Mouse (Mus musculus): ENCODE data around the gene Adamtsl4. TPM values are rescaled to one million over a fixed set of nuclear protein-coding genes. Genes with fewer than 3 reads are reported as not detected.
A peak's percentile ranks its signal among the peaks of the same experiment; 100 is the strongest.

Adamtsl4 gene
- polyA plus RNA-seq, 1 experiment from 2014 or later: 0.74 TPM

DNA sequence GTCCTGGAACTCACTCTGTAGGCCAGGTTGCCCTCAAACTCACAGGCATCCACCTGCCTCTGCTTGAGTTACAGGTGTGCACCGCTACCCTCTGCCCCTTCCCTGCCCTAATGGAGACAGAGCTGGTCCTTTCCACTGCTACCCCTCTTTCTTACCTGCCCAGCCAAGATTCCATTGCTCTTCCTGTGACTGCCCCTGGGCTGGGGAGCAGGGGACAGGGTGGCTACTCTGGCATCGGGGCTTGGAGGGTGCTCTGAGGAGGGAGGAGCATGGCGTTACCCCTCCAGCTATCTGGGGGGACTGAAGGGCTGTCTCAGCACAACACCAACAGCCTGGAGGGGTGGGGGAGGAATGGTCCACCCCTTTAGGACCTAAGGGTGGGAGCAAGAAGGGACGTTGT, 2.4 kb downstream of the Adamtsl4 start:
- Histone ChIP-seq H3K4me1 (ENCODE audit: control insufficient read depth, low read depth, low read length) (peaks cover 8% of the 10 kb centered on the region), H3K27me3 (ENCODE audit: control insufficient read depth, insufficient read depth, low read depth, low read length) (peaks cover 21% of the 10 kb centered on the region), H3K9ac (ENCODE audit: low read depth, low read length) (no peak overlapping the region)

DNA sequence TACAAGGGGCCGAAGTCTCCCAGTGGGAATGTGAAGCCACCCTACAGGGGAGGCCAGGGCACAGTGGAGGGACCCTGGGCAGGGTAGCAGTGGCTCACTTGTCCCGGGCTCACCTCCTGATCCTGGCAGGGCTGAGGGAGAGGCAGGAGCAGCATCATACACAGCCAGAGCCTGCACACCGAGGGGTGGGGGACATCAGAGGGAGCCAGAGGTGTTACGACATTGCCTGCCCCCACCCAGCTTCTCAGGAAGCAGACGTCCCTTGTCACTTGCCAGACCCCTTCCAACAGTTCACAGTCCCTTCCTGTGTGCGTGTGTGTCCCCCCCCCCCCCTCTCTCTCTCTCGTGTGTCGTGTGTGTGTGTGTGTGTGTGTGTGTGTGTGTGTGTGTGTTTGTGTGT, 2.9 kb downstream of the Adamtsl4 start:
- no peak overlapping the region for H3K4me2 ChIP-seq (ENCODE audit: low read depth, low read length)
- WGBS (ENCODE audit: insufficient replicate concordance): 32% methylated on average over 7 of the region's 8 CpGs
- no peak overlapping the region for H3K4me3 ChIP-seq (ENCODE audit: low read depth, low read length)
- no peak overlapping the region for H3K9ac ChIP-seq (ENCODE audit: low read depth, low read length)
- no peak for ATAC-seq (ENCODE audit: low read depth)
- H3K27ac ChIP-seq (ENCODE audit: low read length): no peak overlapping the region
- H3K27me3 ChIP-seq (ENCODE audit: control insufficient read depth, insufficient read depth, low read depth, low read length): peaks cover 21% of the 10 kb centered on the region
- no peaks in the 10 kb centered on the region for H3K9me3 ChIP-seq (replicated peaks; ENCODE audit: control insufficient read depth, low read length)
- peaks cover 8% of the 10 kb centered on the region for H3K4me1 ChIP-seq (ENCODE audit: control insufficient read depth, low read depth, low read length)
- H3K36me3 ChIP-seq (ENCODE audit: control insufficient read depth, insufficient read depth): no peaks in the 10 kb centered on the region

More for the DNA sequence above, 2.4 kb downstream of the Adamtsl4 start:
- no peak for ATAC-seq (ENCODE audit: low read depth)
- Histone ChIP-seq H3K27ac (ENCODE audit: low read length) (no peak overlapping the region), H3K4me3 (ENCODE audit: low read depth, low read length) (no peak overlapping the region), H3K36me3 (ENCODE audit: control insufficient read depth, insufficient read depth) (no peaks in the 10 kb centered on the region), H3K4me2 (ENCODE audit: low read depth, low read length) (no peak overlapping the region), H3K9me3 (replicated peaks; ENCODE audit: control insufficient read depth, low read length) (no peaks in the 10 kb centered on the region)
- WGBS (ENCODE audit: insufficient replicate concordance): 77% methylated on average over 4 of the region's 4 CpGs

DNA sequence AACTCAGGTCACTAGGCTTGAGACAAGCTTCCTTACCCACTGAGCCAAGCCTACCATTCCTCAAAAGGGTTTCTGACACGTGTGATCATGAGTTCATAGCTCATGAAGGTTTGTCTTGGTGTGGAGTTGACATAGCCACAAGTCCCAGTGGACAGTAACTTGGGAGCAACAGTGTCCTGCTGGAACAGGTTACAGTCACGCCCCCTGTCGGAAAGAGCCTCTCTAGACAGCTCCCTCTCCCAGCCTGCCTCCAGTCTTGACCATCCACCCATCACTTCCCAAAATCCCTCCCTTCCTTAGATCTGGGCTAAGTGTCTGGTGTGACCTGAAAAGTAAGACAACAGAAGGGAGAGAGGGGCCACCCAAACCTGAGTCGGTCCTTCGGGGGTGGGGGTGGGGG, 4.8 kb downstream of the Adamtsl4 start:
- WGBS (ENCODE audit: insufficient replicate concordance): 75% methylated on average over 5 of the region's 5 CpGs
- no peak overlapping the region for H3K4me3 ChIP-seq (ENCODE audit: low read depth, low read length)
- no peak overlapping the region for H3K9ac ChIP-seq (ENCODE audit: low read depth, low read length)
- H3K27me3 ChIP-seq (ENCODE audit: control insufficient read depth, insufficient read depth, low read depth, low read length): peaks cover 18% of the 10 kb centered on the region
- ATAC-seq (ENCODE audit: low read depth): no peak
- no peak overlapping the region for H3K4me2 ChIP-seq (ENCODE audit: low read depth, low read length)
- peaks cover 7% of the 10 kb centered on the region for H3K4me1 ChIP-seq (ENCODE audit: control insufficient read depth, low read depth, low read length)
- no peaks in the 10 kb centered on the region for H3K36me3 ChIP-seq (ENCODE audit: control insufficient read depth, insufficient read depth)
- H3K27ac ChIP-seq (ENCODE audit: low read length): no peak overlapping the region
- no peaks in the 10 kb centered on the region for H3K9me3 ChIP-seq (replicated peaks; ENCODE audit: control insufficient read depth, low read length)

DNA sequence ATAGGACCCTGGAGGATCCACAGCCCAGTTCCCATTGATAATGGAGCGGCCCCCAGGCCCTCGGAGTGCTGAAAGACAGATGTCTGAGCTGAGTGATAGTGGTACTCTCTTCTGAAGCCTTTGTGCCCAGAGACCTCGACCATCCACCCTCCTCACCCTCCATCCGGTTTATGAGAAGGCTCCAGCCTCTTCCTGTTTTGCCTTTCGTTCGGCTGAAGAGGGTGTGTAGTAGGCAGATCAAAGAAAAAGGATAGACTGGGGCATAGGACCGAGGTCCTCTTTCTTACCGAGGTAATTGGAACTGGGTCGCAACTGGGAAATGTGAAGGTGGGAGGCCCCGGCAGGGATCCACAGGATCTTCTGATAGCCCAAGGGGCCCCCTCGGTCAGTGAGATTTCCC, 6.4 kb downstream of the Adamtsl4 start:
- 24% methylated on average over 11 of the region's 11 CpGs for WGBS (ENCODE audit: insufficient replicate concordance)
- no peak for ATAC-seq (ENCODE audit: low read depth)
- Histone ChIP-seq H3K36me3 (ENCODE audit: control insufficient read depth, insufficient read depth) (no peaks in the 10 kb centered on the region), H3K27me3 (ENCODE audit: control insufficient read depth, insufficient read depth, low read depth, low read length) (peaks cover 4% of the 10 kb centered on the region), H3K9me3 (replicated peaks; ENCODE audit: control insufficient read depth, low read length) (no peaks in the 10 kb centered on the region), H3K4me1 (ENCODE audit: control insufficient read depth, low read depth, low read length) (peaks cover 4% of the 10 kb centered on the region), H3K4me2 (ENCODE audit: low read depth, low read length) (no peak overlapping the region), H3K9ac (ENCODE audit: low read depth, low read length) (no peak overlapping the region), H3K4me3 (ENCODE audit: low read depth, low read length) (no peak overlapping the region), H3K27ac (ENCODE audit: low read length) (no peak overlapping the region)

DNA sequence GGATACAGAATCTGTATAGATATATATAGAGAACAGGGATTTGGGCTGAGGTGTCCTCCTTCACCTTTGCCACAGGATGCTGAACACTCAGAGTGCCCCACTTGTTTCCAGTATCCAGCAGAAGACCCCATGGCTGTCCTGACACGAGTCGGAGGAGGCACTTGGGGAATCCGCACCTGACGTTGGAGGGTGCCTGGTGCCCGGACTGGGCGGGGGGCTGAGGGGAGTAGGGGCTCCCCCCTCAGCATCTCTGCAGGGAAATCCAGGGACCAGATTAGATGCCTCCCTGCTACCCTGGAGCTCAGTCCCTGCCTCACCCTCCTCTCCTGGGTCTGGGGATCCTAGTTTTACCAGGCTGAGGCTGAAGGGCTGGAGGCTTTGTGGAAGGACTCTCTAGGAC, 7.0 kb downstream of the Adamtsl4 start:
- no peak overlapping the region for H3K4me3 ChIP-seq (ENCODE audit: low read depth, low read length)
- H3K9me3 ChIP-seq (replicated peaks; ENCODE audit: control insufficient read depth, low read length): no peaks in the 10 kb centered on the region
- H3K27ac ChIP-seq (ENCODE audit: low read length): no peak overlapping the region
- WGBS (ENCODE audit: insufficient replicate concordance): 68% methylated on average over 6 of the region's 6 CpGs
- no peak overlapping the region for H3K9ac ChIP-seq (ENCODE audit: low read depth, low read length)
- H3K27me3 ChIP-seq (ENCODE audit: control insufficient read depth, insufficient read depth, low read depth, low read length): no peaks in the 10 kb centered on the region
- no peak overlapping the region for H3K4me2 ChIP-seq (ENCODE audit: low read depth, low read length)
- H3K36me3 ChIP-seq (ENCODE audit: control insufficient read depth, insufficient read depth): no peaks in the 10 kb centered on the region
- H3K4me1 ChIP-seq (ENCODE audit: control insufficient read depth, low read depth, low read length): peaks cover 11% of the 10 kb centered on the region
- ATAC-seq (ENCODE audit: low read depth): no peak

DNA sequence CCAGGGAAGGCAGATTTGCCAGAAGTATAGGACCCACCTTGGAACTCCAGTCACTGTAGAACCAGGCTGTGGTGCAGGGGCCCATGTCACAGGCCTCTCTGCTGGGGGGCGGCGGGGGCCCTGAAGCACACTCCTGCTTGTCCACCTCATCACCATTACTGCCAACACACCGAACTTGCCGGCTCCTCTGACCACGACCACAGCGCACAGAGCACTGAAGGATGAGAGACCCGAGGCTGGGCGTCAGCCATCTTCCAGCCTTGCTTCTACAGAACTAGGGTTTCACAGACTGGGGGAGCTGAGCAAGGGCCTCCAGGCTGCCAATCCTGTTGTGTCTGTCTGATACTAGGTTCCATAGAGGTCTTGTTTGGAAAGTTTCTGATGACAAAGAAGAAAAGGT, 8.2 kb downstream of the Adamtsl4 start:
- WGBS (ENCODE audit: insufficient replicate concordance): 79% methylated on average over 8 of the region's 8 CpGs
- H3K4me2 ChIP-seq (ENCODE audit: low read depth, low read length): no peak overlapping the region
- H3K27me3 ChIP-seq (ENCODE audit: control insufficient read depth, insufficient read depth, low read depth, low read length): no peaks in the 10 kb centered on the region
- ATAC-seq (ENCODE audit: low read depth): no peak
- no peaks in the 10 kb centered on the region for H3K9me3 ChIP-seq (replicated peaks; ENCODE audit: control insufficient read depth, low read length)
- no peaks in the 10 kb centered on the region for H3K36me3 ChIP-seq (ENCODE audit: control insufficient read depth, insufficient read depth)
- H3K27ac ChIP-seq (ENCODE audit: low read length): no peak overlapping the region
- no peak overlapping the region for H3K9ac ChIP-seq (ENCODE audit: low read depth, low read length)
- H3K4me3 ChIP-seq (ENCODE audit: low read depth, low read length): no peak overlapping the region
- peaks cover 22% of the 10 kb centered on the region for H3K4me1 ChIP-seq (ENCODE audit: control insufficient read depth, low read depth, low read length)

DNA sequence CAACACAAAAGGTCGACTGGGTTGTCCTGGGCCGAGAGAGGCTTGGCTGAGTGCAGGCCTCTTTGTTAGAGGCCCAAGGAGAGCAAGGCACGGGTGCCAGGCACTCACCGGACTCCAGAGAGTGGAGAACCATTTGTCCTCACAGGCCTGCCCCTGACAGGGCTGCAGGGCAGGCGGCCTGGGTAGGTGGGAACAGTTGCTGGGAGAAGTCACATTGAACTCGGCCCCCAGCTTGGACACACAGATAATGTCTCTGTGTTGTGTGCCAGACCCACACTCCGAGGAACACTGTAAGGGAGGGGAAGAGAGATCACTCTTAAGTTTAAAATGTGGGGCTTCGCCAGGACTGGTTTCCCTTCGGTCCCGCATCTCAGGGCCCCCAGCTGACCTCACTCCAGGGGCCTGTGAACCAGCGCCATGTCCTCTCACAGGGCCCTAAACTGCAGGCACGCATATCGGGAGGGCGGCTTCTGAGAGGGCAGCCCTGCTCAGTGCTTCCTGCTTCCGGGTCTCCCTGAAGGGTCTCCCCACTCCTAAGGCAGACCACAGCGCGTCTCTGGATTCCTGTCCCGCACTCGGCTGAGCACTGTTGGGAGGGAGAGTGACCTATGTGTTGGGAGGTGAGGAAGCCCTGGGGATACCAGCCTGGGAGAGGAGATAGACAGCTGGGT, 10.2 kb downstream of the Adamtsl4 start:
- Histone ChIP-seq H3K36me3 (ENCODE audit: control insufficient read depth, insufficient read depth) (no peaks in the 10 kb centered on the region), H3K27ac (ENCODE audit: low read length) (no peak overlapping the region), H3K4me2 (ENCODE audit: low read depth, low read length) (no peak overlapping the region), H3K4me1 (ENCODE audit: control insufficient read depth, low read depth, low read length) (peaks cover 41% of the 10 kb centered on the region), H3K9ac (ENCODE audit: low read depth, low read length) (no peak overlapping the region), H3K9me3 (replicated peaks; ENCODE audit: control insufficient read depth, low read length) (no peaks in the 10 kb centered on the region), H3K4me3 (ENCODE audit: low read depth, low read length) (no peak overlapping the region), H3K27me3 (ENCODE audit: control insufficient read depth, insufficient read depth, low read depth, low read length) (no peaks in the 10 kb centered on the region)
- ATAC-seq (ENCODE audit: low read depth): no peak
- 74% methylated on average over 19 of the region's 19 CpGs for WGBS (ENCODE audit: insufficient replicate concordance)

DNA sequence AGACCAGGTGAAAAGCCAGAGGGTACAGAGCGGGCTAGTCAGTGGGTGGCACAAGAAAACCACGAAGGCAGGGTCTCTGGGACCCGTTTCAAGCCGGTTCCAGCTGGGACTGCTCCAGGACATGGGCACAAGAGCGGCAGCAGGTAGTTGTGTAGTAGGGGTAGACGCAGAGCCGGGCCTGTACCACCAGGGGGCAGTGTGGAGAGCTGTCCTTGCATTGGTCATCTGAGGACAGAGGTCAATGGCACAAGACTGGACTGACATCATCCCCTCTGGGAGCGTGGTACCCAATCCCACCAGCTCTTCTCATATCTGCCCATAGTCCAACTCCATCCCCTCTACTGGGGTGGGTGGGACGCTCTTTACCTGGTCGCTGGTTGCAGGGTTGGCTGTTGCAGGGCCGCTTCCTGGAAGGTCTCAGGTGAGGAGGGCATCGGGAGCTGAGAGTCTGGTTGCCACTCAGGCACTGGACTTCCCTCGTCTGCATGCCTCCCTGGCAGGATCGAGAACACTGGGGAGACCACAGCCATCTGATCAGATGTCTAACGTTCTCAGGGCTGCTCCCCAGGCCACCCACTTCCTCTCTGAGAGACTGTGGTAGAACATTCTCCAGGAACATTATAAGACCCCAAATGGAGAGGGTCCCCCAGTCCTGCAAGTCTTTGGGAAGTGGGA, 10.8 kb downstream of the Adamtsl4 start:
- no peaks in the 10 kb centered on the region for H3K27me3 ChIP-seq (ENCODE audit: control insufficient read depth, insufficient read depth, low read depth, low read length)
- no peak overlapping the region for H3K27ac ChIP-seq (ENCODE audit: low read length)
- peaks cover 48% of the 10 kb centered on the region for H3K4me1 ChIP-seq (ENCODE audit: control insufficient read depth, low read depth, low read length)
- WGBS (ENCODE audit: insufficient replicate concordance): 42% methylated on average over 15 of the region's 15 CpGs
- no peak overlapping the region for H3K4me3 ChIP-seq (ENCODE audit: low read depth, low read length)
- no peaks in the 10 kb centered on the region for H3K9me3 ChIP-seq (replicated peaks; ENCODE audit: control insufficient read depth, low read length)
- H3K9ac ChIP-seq (ENCODE audit: low read depth, low read length): no peak overlapping the region
- H3K36me3 ChIP-seq (ENCODE audit: control insufficient read depth, insufficient read depth): no peaks in the 10 kb centered on the region
- no peak overlapping the region for H3K4me2 ChIP-seq (ENCODE audit: low read depth, low read length)
- no peak for ATAC-seq (ENCODE audit: low read depth)

DNA sequence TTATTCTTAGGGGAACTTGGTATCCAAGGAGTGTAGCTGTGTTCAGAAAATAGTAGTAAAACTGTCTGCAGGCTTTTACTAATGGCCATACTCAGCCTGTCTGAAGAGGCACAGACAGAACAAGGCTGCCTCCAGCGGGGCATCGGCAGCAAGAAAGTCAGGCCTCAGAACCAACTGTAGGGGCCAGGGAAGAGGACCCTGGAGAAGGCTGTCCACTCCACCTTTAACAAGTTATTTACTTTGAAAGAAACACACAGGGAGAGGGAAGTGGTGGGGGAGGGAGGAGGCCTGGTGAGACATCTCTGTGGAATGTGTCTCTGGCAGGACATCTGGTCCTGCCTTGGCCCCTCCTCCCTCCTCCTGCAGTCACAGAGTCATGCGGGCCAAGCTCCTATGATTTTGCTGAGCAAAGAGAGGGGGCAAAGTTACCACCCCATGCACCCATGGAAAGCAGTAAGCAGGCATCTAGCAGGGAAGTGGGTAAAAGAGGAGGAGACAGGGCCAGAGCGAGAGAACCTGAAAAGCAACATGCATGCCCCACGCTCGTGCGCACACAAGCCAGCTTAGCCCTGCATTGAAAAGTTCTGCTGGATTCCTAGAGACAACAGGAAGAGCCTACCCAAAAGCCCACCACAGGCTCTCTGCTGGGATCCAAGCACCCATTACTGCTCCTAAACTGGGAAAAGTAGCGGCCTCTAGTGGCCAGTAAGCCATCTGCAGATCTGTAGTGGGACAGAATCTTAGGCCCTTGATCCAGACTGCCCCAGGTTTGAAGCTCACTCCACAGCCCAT, 12.2 kb downstream of the Adamtsl4 start:
- H3K27me3 ChIP-seq (ENCODE audit: control insufficient read depth, insufficient read depth, low read depth, low read length): no peaks in the 10 kb centered on the region
- 26% methylated on average over 8 of the region's 8 CpGs for WGBS (ENCODE audit: insufficient replicate concordance)
- peaks cover 59% of the 10 kb centered on the region for H3K4me1 ChIP-seq (ENCODE audit: control insufficient read depth, low read depth, low read length)
- no peaks in the 10 kb centered on the region for H3K9me3 ChIP-seq (replicated peaks; ENCODE audit: control insufficient read depth, low read length)
- H3K4me3 ChIP-seq (ENCODE audit: low read depth, low read length): peak overlapping the region; percentile 50
- H3K36me3 ChIP-seq (ENCODE audit: control insufficient read depth, insufficient read depth): no peaks in the 10 kb centered on the region
- peak; percentile 23 for ATAC-seq (ENCODE audit: low read depth)
- peak overlapping the region; percentile 77 for H3K9ac ChIP-seq (ENCODE audit: low read depth, low read length)
- H3K27ac ChIP-seq (ENCODE audit: low read length): peak overlapping the region; percentile 98
- H3K4me2 ChIP-seq (ENCODE audit: low read depth, low read length): peak overlapping the region; percentile 74
